Mouse (Mus musculus): ENCODE data around the gene Fcer1g. TPM values are rescaled to one million over a fixed set of nuclear protein-coding genes. Genes with fewer than 3 reads are reported as not detected.

The Fcer1g gene
- polyA plus RNA-seq, 1 experiment from 2014 or later: 23.3 TPM

- peaks cover 16% of the 10 kb centered on the region for H3K4me1 ChIP-seq
- H3K27ac ChIP-seq: peak overlapping the region; percentile 92
- 70% methylated on average over 3 of the region's 3 CpGs for WGBS
- H3K4me2 ChIP-seq (replicated peaks): peak overlapping the region; percentile 51
- H3K9me3 ChIP-seq: no peaks in the 10 kb centered on the region
- ATAC-seq (ENCODE audit: insufficient number of reproducible peaks, insufficient read depth, low FRiP score, low TSS enrichment): peak; percentile 19; the same call in 1 of the 2 replicates
- H3K9ac ChIP-seq: no peak overlapping the region
- H3K4me3 ChIP-seq: no peak overlapping the region
- H3K36me3 ChIP-seq: peaks cover 6% of the 10 kb centered on the region
- H3K27me3 ChIP-seq: no peaks in the 10 kb centered on the region
These were observed 29.7 kb upstream of the Fcer1g start for GRCm38 (mm10) chr1:171263666-171264461.

GRCm38 (mm10) chr1:171263185-171263611 is 29.0 kb upstream of the Fcer1g start:
- WGBS: 8% methylated on average over 2 of the region's 2 CpGs
- Histone ChIP-seq H3K9me3 (no peaks in the 10 kb centered on the region), H3K4me3 (peak overlapping the region; percentile 24), H3K27me3 (no peaks in the 10 kb centered on the region), H3K4me2 (replicated peaks) (peak overlapping the region; percentile 51), H3K36me3 (peaks cover 8% of the 10 kb centered on the region), H3K9ac (0 out of 2 replicates have a peak overlapping the region, but pooled peaks have one; percentile 45), H3K27ac (peak overlapping the region; percentile 92), H3K4me1 (peaks cover 16% of the 10 kb centered on the region)
- peak; percentile 82 for ATAC-seq (ENCODE audit: insufficient number of reproducible peaks, insufficient read depth, low FRiP score, low TSS enrichment)

GRCm38 (mm10) chr1:171262594-171263130 is 28.5 kb upstream of the Fcer1g start:
- H3K4me1 ChIP-seq: peaks cover 16% of the 10 kb centered on the region
- peak; percentile 77 for ATAC-seq (ENCODE audit: insufficient number of reproducible peaks, insufficient read depth, low FRiP score, low TSS enrichment)
- H3K4me2 ChIP-seq (replicated peaks): peak overlapping the region; percentile 51
- 3% methylated on average over 8 of the region's 8 CpGs for WGBS
- no peaks in the 10 kb centered on the region for H3K27me3 ChIP-seq
- H3K9me3 ChIP-seq: no peaks in the 10 kb centered on the region
- H3K27ac ChIP-seq: peak overlapping the region; percentile 92
- 0 out of 2 replicates have a peak overlapping the region, but pooled peaks have one; percentile 45 for H3K9ac ChIP-seq
- peak overlapping the region; percentile 24 for H3K4me3 ChIP-seq
- peaks cover 12% of the 10 kb centered on the region for H3K36me3 ChIP-seq

GRCm38 (mm10) chr1:171260316-171260715 is 26.2 kb upstream of the Fcer1g start:
- no peak overlapping the region for H3K27ac ChIP-seq
- H3K4me1 ChIP-seq: peaks cover 16% of the 10 kb centered on the region
- H3K9me3 ChIP-seq: no peaks in the 10 kb centered on the region
- no peak overlapping the region for H3K9ac ChIP-seq
- no peak overlapping the region for H3K4me3 ChIP-seq
- peaks cover 25% of the 10 kb centered on the region for H3K36me3 ChIP-seq
- H3K27me3 ChIP-seq: no peaks in the 10 kb centered on the region
- ATAC-seq (ENCODE audit: insufficient number of reproducible peaks, insufficient read depth, low FRiP score, low TSS enrichment): no peak
- 70% methylated on average over 3 of the region's 3 CpGs for WGBS
- H3K4me2 ChIP-seq (replicated peaks): no peak overlapping the region

- Histone ChIP-seq H3K27ac (no peak overlapping the region), H3K36me3 (peaks cover 34% of the 10 kb centered on the region), H3K9ac (no peak overlapping the region), H3K4me2 (replicated peaks) (no peak overlapping the region), H3K27me3 (no peaks in the 10 kb centered on the region), H3K4me3 (no peak overlapping the region), H3K9me3 (no peaks in the 10 kb centered on the region), H3K4me1 (peaks cover 17% of the 10 kb centered on the region)
- ATAC-seq (ENCODE audit: insufficient number of reproducible peaks, insufficient read depth, low FRiP score, low TSS enrichment): no peak
- 85% methylated on average over 17 of the region's 17 CpGs for WGBS
These were observed 24.8 kb upstream of the Fcer1g start for GRCm38 (mm10) chr1:171258921-171259320.

GRCm38 (mm10) chr1:171257781-171258180 is 23.6 kb upstream of the Fcer1g start:
- H3K27ac ChIP-seq: no peak overlapping the region
- no peak for ATAC-seq (ENCODE audit: insufficient number of reproducible peaks, insufficient read depth, low FRiP score, low TSS enrichment)
- H3K4me1 ChIP-seq: peaks cover 18% of the 10 kb centered on the region
- no peak overlapping the region for H3K4me2 ChIP-seq (replicated peaks)
- H3K9ac ChIP-seq: no peak overlapping the region
- no peak overlapping the region for H3K4me3 ChIP-seq
- 89% methylated on average over 9 of the region's 9 CpGs for WGBS
- no peaks in the 10 kb centered on the region for H3K27me3 ChIP-seq
- no peaks in the 10 kb centered on the region for H3K9me3 ChIP-seq
- H3K36me3 ChIP-seq: peaks cover 36% of the 10 kb centered on the region

GRCm38 (mm10) chr1:171256937-171257548 is 22.9 kb upstream of the Fcer1g start:
- Histone ChIP-seq H3K4me2 (replicated peaks) (no peak overlapping the region), H3K9ac (no peak overlapping the region), H3K36me3 (peaks cover 36% of the 10 kb centered on the region), H3K9me3 (no peaks in the 10 kb centered on the region), H3K27me3 (no peaks in the 10 kb centered on the region), H3K4me3 (no peak overlapping the region), H3K27ac (no peak overlapping the region), H3K4me1 (peaks cover 18% of the 10 kb centered on the region)
- WGBS: 69% methylated on average over 15 of the region's 15 CpGs
- no peak for ATAC-seq (ENCODE audit: insufficient number of reproducible peaks, insufficient read depth, low FRiP score, low TSS enrichment)

GRCm38 (mm10) chr1:171256095-171256818 is 22.1 kb upstream of the Fcer1g start:
- peaks cover 22% of the 10 kb centered on the region for H3K4me1 ChIP-seq
- ATAC-seq (ENCODE audit: insufficient number of reproducible peaks, insufficient read depth, low FRiP score, low TSS enrichment): no peak

GRCm38 (mm10) chr1:171252415-171252814 is 18.2 kb upstream of the Fcer1g start:
- Histone ChIP-seq H3K4me1 (peaks cover 57% of the 10 kb centered on the region), H3K27me3 (no peaks in the 10 kb centered on the region), H3K36me3 (peaks cover 22% of the 10 kb centered on the region), H3K9me3 (no peaks in the 10 kb centered on the region), H3K4me3 (peak overlapping the region; percentile 42), H3K4me2 (replicated peaks) (peak overlapping the region; percentile 80), H3K27ac (peak overlapping the region; percentile 95), H3K9ac (peak overlapping the region; percentile 55; the same call in 1 of the 2 replicates)
- WGBS: 45% methylated on average over 17 of the region's 17 CpGs
- no peak for ATAC-seq (ENCODE audit: insufficient number of reproducible peaks, insufficient read depth, low FRiP score, low TSS enrichment)

More at GRCm38 (mm10) chr1:171256095-171256818, 22.1 kb upstream of the Fcer1g start:
- H3K4me2 ChIP-seq (replicated peaks): no peak overlapping the region
- no peak overlapping the region for H3K9ac ChIP-seq
- no peaks in the 10 kb centered on the region for H3K27me3 ChIP-seq
- H3K36me3 ChIP-seq: peaks cover 36% of the 10 kb centered on the region
- WGBS: 88% methylated on average over 24 of the region's 24 CpGs
- no peak overlapping the region for H3K27ac ChIP-seq
- no peak overlapping the region for H3K4me3 ChIP-seq
- H3K9me3 ChIP-seq: no peaks in the 10 kb centered on the region

- peak overlapping the region; percentile 42 for H3K4me3 ChIP-seq
- no peaks in the 10 kb centered on the region for H3K27me3 ChIP-seq
- H3K27ac ChIP-seq: peak overlapping the region; percentile 95
- ATAC-seq (ENCODE audit: insufficient number of reproducible peaks, insufficient read depth, low FRiP score, low TSS enrichment): peak; percentile 54
- H3K4me2 ChIP-seq (replicated peaks): peak overlapping the region; percentile 80
- H3K9ac ChIP-seq: peak overlapping the region; percentile 55
- H3K4me1 ChIP-seq: peaks cover 59% of the 10 kb centered on the region
- peaks cover 22% of the 10 kb centered on the region for H3K36me3 ChIP-seq
- 3% methylated on average over 13 of the region's 13 CpGs for WGBS
- no peaks in the 10 kb centered on the region for H3K9me3 ChIP-seq
These were observed 17.6 kb upstream of the Fcer1g start for GRCm38 (mm10) chr1:171251594-171252324.

All from embryonic facial prominence, embryonic 12.5 days (tissue).